Mouse (Mus musculus): ENCODE results near the gene H2afy2. TPM values are rescaled to one million over a fixed set of nuclear protein-coding genes. Genes with fewer than 3 reads are reported as not detected.

The H2afy2 gene
- total RNA-seq, 2 experiments from 2014 or later, result 15.6 to 17.2 TPM

GRCm38 (mm10) chr10:61787541-61788313, 3.8 kb upstream of the H2afy2 start:
- DNase-seq (ENCODE audit: extremely low spot score in 1 of 2, low spot score in 1 of 2), result no peak

GRCm38 (mm10) chr10:61784414-61784813, 467 bp upstream of the H2afy2 start:
- DNase-seq (ENCODE audit: extremely low spot score in 1 of 2, low spot score in 1 of 2), result no peak

GRCm38 (mm10) chr10:61782799-61783611, 942 bp downstream of the H2afy2 start:
- DNase-seq (ENCODE audit: extremely low spot score in 1 of 2, low spot score in 1 of 2), result peak; percentile 63 to 65

GRCm38 (mm10) chr10:61781461-61782128, 2.4 kb downstream of the H2afy2 start:
- no peak for DNase-seq (ENCODE audit: extremely low spot score in 1 of 2, low spot score in 1 of 2)

- DNase-seq (ENCODE audit: extremely low spot score in 1 of 2, low spot score in 1 of 2), result no peak
Observed at GRCm38 (mm10) chr10:61766806-61767205, 17.1 kb downstream of the H2afy2 start.

- DNase-seq (ENCODE audit: extremely low spot score in 1 of 2, low spot score in 1 of 2), result no peak
Observed at GRCm38 (mm10) chr10:61765558-61765957, 18.4 kb downstream of the H2afy2 start.

- no peak for DNase-seq (ENCODE audit: extremely low spot score in 1 of 2, low spot score in 1 of 2)
Observed at GRCm38 (mm10) chr10:61764689-61765088, 19.3 kb downstream of the H2afy2 start.

- DNase-seq (ENCODE audit: extremely low spot score in 1 of 2, low spot score in 1 of 2), result no peak
Observed at GRCm38 (mm10) chr10:61759869-61760268, 24.1 kb downstream of the H2afy2 start.

GRCm38 (mm10) chr10:61758904-61759303, 25.0 kb downstream of the H2afy2 start:
- no peak for DNase-seq (ENCODE audit: extremely low spot score in 1 of 2, low spot score in 1 of 2)

- DNase-seq (ENCODE audit: extremely low spot score in 1 of 2, low spot score in 1 of 2), result no peak
Observed at GRCm38 (mm10) chr10:61757022-61757421, 26.9 kb downstream of the H2afy2 start.

- no peak for DNase-seq (ENCODE audit: extremely low spot score in 1 of 2, low spot score in 1 of 2)
Observed at GRCm38 (mm10) chr10:61753071-61753470, 30.9 kb downstream of the H2afy2 start.

- DNase-seq (ENCODE audit: extremely low spot score in 1 of 2, low spot score in 1 of 2), result no peak
Observed at GRCm38 (mm10) chr10:61751534-61752219, 32.3 kb downstream of the H2afy2 start.

GRCm38 (mm10) chr10:61750014-61750413, 33.9 kb downstream of the H2afy2 start:
- no peak for DNase-seq (ENCODE audit: extremely low spot score in 1 of 2, low spot score in 1 of 2)

GRCm38 (mm10) chr10:61747302-61747701, 36.6 kb downstream of the H2afy2 start:
- no peak for DNase-seq (ENCODE audit: extremely low spot score in 1 of 2, low spot score in 1 of 2)

GRCm38 (mm10) chr10:61745133-61745532, 38.8 kb downstream of the H2afy2 start:
- DNase-seq (ENCODE audit: extremely low spot score in 1 of 2, low spot score in 1 of 2), result peak in 1 of 2 experiments; percentile 31

GRCm38 (mm10) chr10:61742336-61742735, 41.6 kb downstream of the H2afy2 start:
- no peak for DNase-seq (ENCODE audit: extremely low spot score in 1 of 2, low spot score in 1 of 2)

- DNase-seq (ENCODE audit: extremely low spot score in 1 of 2, low spot score in 1 of 2), result no peak
Observed at GRCm38 (mm10) chr10:61741873-61742272, 42.1 kb downstream of the H2afy2 start.

- DNase-seq (ENCODE audit: extremely low spot score in 1 of 2, low spot score in 1 of 2), result no peak
Observed at GRCm38 (mm10) chr10:61741306-61741705, 42.6 kb downstream of the H2afy2 start.

- no peak for DNase-seq (ENCODE audit: extremely low spot score in 1 of 2, low spot score in 1 of 2)
Observed at GRCm38 (mm10) chr10:61738126-61738525, 45.8 kb downstream of the H2afy2 start.

GRCm38 (mm10) chr10:61737537-61737936, 46.4 kb downstream of the H2afy2 start:
- no peak for DNase-seq (ENCODE audit: extremely low spot score in 1 of 2, low spot score in 1 of 2)

Data from layer of hippocampus, postnatal 25 days (tissue).